Mouse (Mus musculus) erythroblast, embryonic 14.5 days (primary cell): ENCODE measurements around the gene Nrg4. TPM values are rescaled to one million over a fixed set of nuclear protein-coding genes. Genes with fewer than 3 reads are reported as not detected.

ENCODE experiments used
- H3K27me3 ChIP-seq: 2 replicates; pipeline ENCODE4 v1.6.1; 2012; ENCODE audit warnings: inconsistent platforms; ENCODE audit not compliant: control insufficient read depth
- H3K36me3 ChIP-seq: 2 replicates; pipeline ENCODE4 v1.6.1; 2012; ENCODE audit warnings: mild to moderate bottlenecking, inconsistent platforms; ENCODE audit not compliant: control insufficient read depth
- H3K4me1 ChIP-seq: 2 replicates; pipeline ENCODE4 v1.6.1; 2012; ENCODE audit warnings: inconsistent platforms; ENCODE audit not compliant: control insufficient read depth
- H3K4me3 ChIP-seq: replicated peaks from 2 replicates; pipeline ENCODE3; 2012; ENCODE audit warnings: moderate library complexity, mild to moderate bottlenecking, inconsistent platforms
- H3K9me3 ChIP-seq: 2 replicates; pipeline ENCODE4 v1.6.1; 2012; ENCODE audit warnings: low read length, inconsistent platforms, mixed read lengths; ENCODE audit not compliant: control insufficient read depth
- GATA1 ChIP-seq: IDR thresholded peaks from 2 replicates; pipeline ENCODE4 v1.6.1; 2012; ENCODE audit warnings: low read length, inconsistent platforms, mixed read lengths
- TAL1 ChIP-seq: IDR thresholded peaks from 3 replicates; pipeline ENCODE4 v1.6.1; 2012; ENCODE audit warnings: low read length, inconsistent platforms, mixed read lengths
- polyA plus RNA-seq: library from polyadenylated mRNA; stranded (reverse); fragments of >175 nt; gene quantifications from 2 replicates; pipeline ENCODE4 v1.2.3, GENCODE M21; 2012

Gene Nrg4
- polyA plus RNA-seq, 1 experiment, result 0.03 TPM

DNA sequence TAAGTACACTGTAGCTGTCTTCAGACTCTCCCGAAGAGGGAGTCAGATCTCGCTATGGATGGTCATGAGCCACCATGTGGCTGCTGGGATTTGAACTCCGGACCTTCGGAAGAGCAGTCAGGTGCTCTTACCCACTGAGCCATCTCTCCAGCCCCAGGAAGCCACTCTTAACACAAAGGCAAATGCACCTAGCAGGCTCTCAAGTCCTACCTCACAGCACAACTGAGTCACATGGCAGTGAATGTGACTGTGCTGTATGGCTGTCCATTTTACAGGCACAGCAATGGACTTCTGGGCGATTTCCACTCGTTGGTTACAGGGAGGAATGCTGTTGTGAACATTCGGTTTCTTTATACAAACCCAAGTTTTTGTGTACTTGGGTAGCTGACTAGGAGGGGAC, 94.1 kb downstream of the Nrg4 start:
- no peaks in the 10 kb centered on the region for H3K4me1 ChIP-seq
- no peak overlapping the region for H3K4me3 ChIP-seq
- H3K9me3 ChIP-seq, result peaks cover 3% of the 10 kb centered on the region
- H3K36me3 ChIP-seq, result no peaks in the 10 kb centered on the region
- TF ChIP-seq TAL1, result no peak
- no peak for TF ChIP-seq GATA1
- H3K27me3 ChIP-seq, result no peaks in the 10 kb centered on the region

DNA sequence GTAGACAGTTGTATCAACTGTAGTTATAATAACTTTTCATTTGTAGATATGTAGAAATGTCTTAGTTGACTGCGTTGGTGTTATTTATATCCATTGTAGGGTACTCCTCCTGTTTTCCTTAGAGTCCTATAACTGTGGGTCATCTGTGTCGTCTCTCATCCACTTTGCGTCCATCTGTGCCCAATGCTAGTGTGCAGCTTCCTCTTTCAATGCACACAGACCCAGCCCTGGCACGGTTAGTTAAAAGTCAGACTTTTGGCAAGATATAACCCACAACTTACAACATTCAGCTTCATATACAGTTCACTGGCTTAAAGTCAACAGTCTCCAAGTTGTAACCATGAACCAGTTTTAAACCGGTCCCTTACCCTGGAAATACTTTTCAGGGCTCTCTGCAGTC, 94.5 kb downstream of the Nrg4 start:
- H3K4me1 ChIP-seq, result no peaks in the 10 kb centered on the region
- no peaks in the 10 kb centered on the region for H3K27me3 ChIP-seq
- no peaks in the 10 kb centered on the region for H3K36me3 ChIP-seq
- TF ChIP-seq GATA1 (no peak), TAL1 (no peak)
- H3K4me3 ChIP-seq, result no peak overlapping the region
- peaks cover 3% of the 10 kb centered on the region for H3K9me3 ChIP-seq

DNA sequence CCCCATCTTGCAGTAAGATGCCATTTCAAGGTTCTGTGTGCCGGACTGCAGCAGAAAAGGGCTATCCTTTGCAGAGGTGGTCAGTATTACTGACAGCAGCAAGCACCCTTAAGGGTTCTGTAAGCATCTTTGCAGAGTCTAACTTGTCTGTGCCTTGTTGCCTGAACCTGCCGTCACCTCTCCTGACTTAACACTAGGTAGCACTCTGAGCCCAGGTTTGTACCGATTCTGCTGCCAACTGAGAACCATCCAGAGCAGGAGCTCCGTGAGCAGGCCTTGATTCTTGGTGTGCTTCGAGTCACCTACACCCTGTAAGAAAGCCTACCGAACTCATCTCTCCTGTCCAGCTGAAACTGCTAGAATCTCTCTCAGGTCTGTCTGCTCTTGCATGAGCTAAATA, 95.1 kb downstream of the Nrg4 start:
- Histone ChIP-seq H3K9me3 (peaks cover 3% of the 10 kb centered on the region), H3K36me3 (no peaks in the 10 kb centered on the region), H3K4me1 (no peaks in the 10 kb centered on the region), H3K4me3 (no peak overlapping the region), H3K27me3 (no peaks in the 10 kb centered on the region)
- no peak for TF ChIP-seq TAL1
- no peak for TF ChIP-seq GATA1

DNA sequence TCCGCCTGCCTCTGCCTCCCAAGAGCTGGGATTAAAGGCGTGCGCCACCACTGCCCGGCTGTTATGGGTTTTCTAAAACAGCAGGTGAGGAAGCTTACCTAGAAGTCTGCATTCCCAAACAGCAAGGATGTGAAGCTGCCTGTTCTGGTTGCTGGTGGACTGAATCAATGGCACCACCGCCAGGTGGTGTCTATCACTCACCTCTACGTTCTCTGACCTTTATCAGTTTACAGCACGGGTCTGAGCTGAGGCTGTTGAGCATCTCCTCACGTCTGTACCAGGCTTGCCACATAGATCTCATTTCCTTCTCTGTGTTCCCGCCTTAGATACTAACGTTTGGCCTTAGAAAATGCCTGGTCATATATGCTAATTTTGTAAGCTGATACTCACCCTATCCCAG, 97.6 kb downstream of the Nrg4 start:
- Histone ChIP-seq H3K27me3 (no peaks in the 10 kb centered on the region), H3K4me1 (no peaks in the 10 kb centered on the region), H3K36me3 (peaks cover 7% of the 10 kb centered on the region), H3K4me3 (no peak overlapping the region), H3K9me3 (no peaks in the 10 kb centered on the region; the same call in 1 of the 2 replicates)
- no peak for TF ChIP-seq TAL1

DNA sequence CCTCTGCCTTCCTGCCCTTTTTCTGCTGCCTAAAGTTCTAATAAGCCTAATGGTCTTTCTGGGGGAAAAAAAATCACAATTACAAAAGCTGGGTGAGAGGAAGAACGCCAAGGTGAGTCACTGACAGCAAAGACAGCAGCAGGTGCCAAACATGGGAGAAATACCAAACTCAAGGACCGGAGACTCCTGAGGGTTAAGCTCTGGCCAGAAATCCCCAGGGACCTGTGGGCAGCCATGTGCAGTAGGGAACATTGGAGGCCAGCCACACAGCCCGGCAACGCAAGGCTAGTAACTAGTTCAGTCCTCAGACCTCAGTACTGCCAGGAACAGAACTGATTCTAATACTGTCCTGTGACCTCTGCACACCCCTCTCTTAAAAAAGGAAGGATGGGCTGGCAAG, 98.5 kb downstream of the Nrg4 start:
- Histone ChIP-seq H3K9me3 (peaks cover 2% of the 10 kb centered on the region; the same call in 1 of the 2 replicates), H3K4me1 (no peaks in the 10 kb centered on the region), H3K36me3 (peaks cover 14% of the 10 kb centered on the region), H3K27me3 (no peaks in the 10 kb centered on the region), H3K4me3 (no peak overlapping the region)
- no peak for TF ChIP-seq TAL1

DNA sequence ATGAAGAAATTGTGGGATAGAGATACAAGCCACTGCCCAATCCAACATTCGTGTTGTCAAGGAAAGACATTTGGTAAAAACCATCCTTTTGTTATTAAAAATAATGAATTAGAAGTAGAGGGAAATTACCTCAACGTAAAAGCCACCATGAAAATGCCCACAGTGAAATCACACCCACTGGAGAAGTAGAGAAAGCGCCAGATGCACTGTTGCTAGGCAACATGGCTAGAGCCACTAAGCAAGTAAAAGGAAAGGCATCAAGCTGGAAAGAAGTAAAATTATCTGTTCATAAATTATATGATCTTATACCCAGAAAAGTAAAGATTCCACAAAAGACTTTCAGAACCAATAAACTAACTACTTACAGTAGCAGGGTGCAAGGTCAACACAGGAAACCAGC, 100.4 kb downstream of the Nrg4 start:
- no peak overlapping the region for H3K4me3 ChIP-seq
- no peaks in the 10 kb centered on the region for H3K4me1 ChIP-seq
- H3K27me3 ChIP-seq, result no peaks in the 10 kb centered on the region
- peaks cover 3% of the 10 kb centered on the region; the same call in 1 of the 2 replicates for H3K9me3 ChIP-seq
- TF ChIP-seq TAL1 (no peak), GATA1 (no peak)
- peaks cover 31% of the 10 kb centered on the region for H3K36me3 ChIP-seq

DNA sequence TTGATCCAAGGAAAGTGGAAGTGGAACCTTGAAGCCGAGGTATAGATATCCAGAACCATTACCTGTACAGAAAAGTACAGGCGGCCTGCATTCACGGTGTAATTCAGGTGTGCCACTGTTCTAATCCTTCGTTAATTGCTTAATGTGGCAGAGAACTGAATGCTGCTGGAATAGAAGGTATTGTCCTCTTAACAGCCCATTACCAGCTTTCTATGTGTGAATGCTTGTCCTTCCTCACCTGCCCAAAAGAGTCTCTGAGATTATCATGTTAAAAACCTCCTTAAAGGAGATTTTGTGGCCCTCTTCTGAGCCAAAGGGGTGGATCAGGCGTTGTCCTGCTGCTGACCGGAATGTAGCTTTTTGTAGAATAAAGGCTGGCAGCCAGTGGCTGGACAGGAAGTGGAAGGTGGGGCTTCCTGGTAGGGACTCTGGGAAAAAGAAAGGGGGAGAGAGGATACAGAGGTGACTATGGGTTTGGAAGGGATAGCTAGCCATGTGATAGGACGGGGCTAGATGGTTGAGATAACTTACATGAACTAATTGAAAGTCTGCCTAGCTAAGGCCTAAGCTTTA, 101.4 kb downstream of the Nrg4 start:
- H3K4me1 ChIP-seq, result no peaks in the 10 kb centered on the region
- H3K4me3 ChIP-seq, result no peak overlapping the region
- peaks cover 3% of the 10 kb centered on the region; the same call in 1 of the 2 replicates for H3K9me3 ChIP-seq

DNA sequence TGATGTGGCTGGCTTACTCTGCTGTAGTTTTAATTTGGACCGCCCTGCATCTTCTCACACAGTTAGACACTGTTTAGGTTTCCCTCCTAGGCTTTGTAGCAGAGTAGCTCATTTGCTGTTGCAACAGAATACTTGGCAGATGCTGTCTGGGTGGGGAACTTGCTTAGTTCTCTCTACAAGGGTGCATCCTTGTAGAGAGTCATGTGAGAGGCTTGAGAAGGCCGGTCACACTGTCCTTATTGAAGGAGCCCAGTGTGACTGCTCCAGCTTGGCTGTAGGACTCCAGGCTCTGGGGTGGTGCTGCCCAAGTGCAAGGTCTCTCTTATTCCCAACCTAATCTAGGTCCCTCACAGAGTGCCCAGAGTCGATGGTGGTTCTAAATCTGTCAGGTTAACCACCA, 109.3 kb downstream of the Nrg4 start:
- no peak overlapping the region for H3K4me3 ChIP-seq
- H3K9me3 ChIP-seq, result no peaks in the 10 kb centered on the region
- TF ChIP-seq TAL1, result no peak
- no peak for TF ChIP-seq GATA1
- no peaks in the 10 kb centered on the region; the same call in 1 of the 2 replicates for H3K4me1 ChIP-seq
- peaks cover 89% of the 10 kb centered on the region for H3K36me3 ChIP-seq
- H3K27me3 ChIP-seq, result no peaks in the 10 kb centered on the region

More for the DNA sequence above, 101.4 kb downstream of the Nrg4 start:
- TF ChIP-seq TAL1, result no peak
- TF ChIP-seq GATA1, result no peak
- H3K27me3 ChIP-seq, result no peaks in the 10 kb centered on the region
- H3K36me3 ChIP-seq, result peaks cover 41% of the 10 kb centered on the region

DNA sequence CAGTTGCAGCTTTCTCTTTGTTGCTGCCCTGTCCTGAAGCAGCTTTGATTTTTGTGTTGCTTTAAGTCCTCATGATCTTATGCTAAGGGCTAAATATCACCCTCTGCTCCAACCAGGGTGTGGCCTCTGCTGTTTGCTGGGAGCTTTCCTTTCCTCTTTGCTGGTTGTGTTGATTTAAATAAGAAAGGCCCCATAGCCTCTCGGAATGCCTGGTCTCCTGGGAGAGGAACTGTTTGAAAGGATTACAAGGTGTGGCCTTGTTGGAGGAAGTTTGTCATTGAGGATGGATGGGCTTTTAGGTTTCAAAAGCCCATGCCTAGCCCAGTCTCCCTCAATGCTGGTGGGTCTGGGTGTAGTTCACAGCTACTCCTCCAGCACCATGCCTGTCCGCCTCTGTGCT, 110.6 kb downstream of the Nrg4 start:
- H3K27me3 ChIP-seq, result no peaks in the 10 kb centered on the region
- no peak overlapping the region for H3K4me3 ChIP-seq
- no peaks in the 10 kb centered on the region for H3K9me3 ChIP-seq
- peaks cover 3% of the 10 kb centered on the region for H3K4me1 ChIP-seq
- TF ChIP-seq GATA1 (no peak), TAL1 (no peak)
- peaks cover 82% of the 10 kb centered on the region for H3K36me3 ChIP-seq

DNA sequence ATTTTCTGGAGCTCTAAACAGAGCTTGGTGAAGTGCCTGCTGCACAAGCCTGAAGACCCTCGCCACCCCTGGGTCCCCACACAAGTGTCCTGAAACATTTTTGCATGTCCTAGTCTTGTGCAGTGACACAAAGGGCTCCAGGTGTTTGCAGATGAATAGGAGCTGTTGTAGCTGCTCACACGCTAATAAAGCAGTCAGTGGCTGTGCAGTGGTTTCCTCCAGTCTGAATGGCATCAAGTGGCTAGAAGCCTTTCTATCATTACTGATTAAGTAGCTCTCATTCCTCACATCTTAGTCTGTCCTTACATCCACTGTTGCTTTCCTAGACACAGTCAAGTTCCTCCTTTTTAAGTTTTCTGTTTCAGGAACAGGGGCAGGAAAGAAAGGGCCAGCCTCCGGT, 111.0 kb downstream of the Nrg4 start:
- H3K4me3 ChIP-seq, result no peak overlapping the region
- H3K27me3 ChIP-seq, result no peaks in the 10 kb centered on the region
- peaks cover 3% of the 10 kb centered on the region for H3K4me1 ChIP-seq
- peaks cover 78% of the 10 kb centered on the region for H3K36me3 ChIP-seq
- H3K9me3 ChIP-seq, result no peaks in the 10 kb centered on the region
- no peak for TF ChIP-seq TAL1
- TF ChIP-seq GATA1, result no peak
